In genomic region chr6:128234206-128234605, GRCm38 (mm10) we compare ENCODE assay signal across 8 mouse cellular contexts.
A peak's percentile ranks its signal among the peaks of the same experiment; 100 is the strongest.
DNase-seq lines count a peak whose midpoint lies in the region; ATAC-seq lines count a peak whose summit lies in the region.

No protein-coding gene starts in this region.

- H3K36me3 ChIP-seq in kidney, embryonic 16.5 days (ENCODE audit: insufficient read depth, low read length) = no peaks in the 10 kb centered on the region

- no peak for ATAC-seq in CD4-positive, CD25-positive, alpha-beta regulatory T cell, adult 4 months
- ATAC-seq in frontal cortex, adult (ENCODE audit: low TSS enrichment) = peak; percentile 93
- ATAC-seq in kidney, embryonic 16.5 days (ENCODE audit: low FRiP score, low TSS enrichment) = peak; percentile 53; the same call in 1 of the 2 replicates
- peak; percentile 75 for ATAC-seq in megakaryocyte-erythroid progenitor cell, adult 5-6 weeks (replicated peaks; ENCODE audit: low FRiP score, low TSS enrichment, poor library complexity, severe bottlenecking)

- DNase-seq in CD4-positive, CD25-positive, alpha-beta regulatory T cell, adult 2 months (ENCODE audit: low read depth, low spot score) = peak; percentile 10
- peak; percentile 26 for DNase-seq in urinary bladder, postnatal 14 days (ENCODE audit: low spot score)
- no peak for DNase-seq in urinary bladder, adult 18-20 months (ENCODE audit: low spot score in 2 of 2)
- DNase-seq in spleen, adult 18-20 months = no peak

- whole genome bisulfite sequencing in kidney, embryonic 16.5 days = 31% methylated on average over 5 of the region's 5 CpGs

- H3K27me3 ChIP-seq in kidney, embryonic 16.5 days (ENCODE audit: insufficient read depth, low read length) = no peaks in the 10 kb centered on the region

- no peak overlapping the region for H3K27ac ChIP-seq in kidney, embryonic 16.5 days (ENCODE audit: low read length)

- no peaks in the 10 kb centered on the region for H3K4me1 ChIP-seq in kidney, embryonic 16.5 days (ENCODE audit: insufficient read depth, low read length)

- H3K4me2 ChIP-seq in kidney, embryonic 16.5 days (replicated peaks; ENCODE audit: low read depth, low read length) = no peak overlapping the region

- H3K9me3 ChIP-seq in kidney, embryonic 16.5 days (ENCODE audit: low read length) = no peaks in the 10 kb centered on the region

- no peak overlapping the region for H3K9ac ChIP-seq in kidney, embryonic 16.5 days (replicated peaks; ENCODE audit: low read length)

- no peak overlapping the region for H3K4me3 ChIP-seq in kidney, embryonic 16.5 days (ENCODE audit: low read length)

Comparison
In these comparisons a context has a peak if more than half of its experiments do, and no peak if none do; other contexts are left out.
1. DNase-seq: peak in CD4-positive, CD25-positive, alpha-beta regulatory T cell, adult 2 months (single experiment) and urinary bladder, postnatal 14 days (single experiment); none in urinary bladder, adult 18-20 months (0 of 2) and spleen, adult 18-20 months (0 of 2).